Mouse (Mus musculus) adrenal gland, adult 2 months (tissue): ENCODE measurements around the gene Casd1. TPM values are rescaled to one million over a fixed set of nuclear protein-coding genes. Genes with fewer than 3 reads are reported as not detected.

Source experiments
- DNase-seq: peaks from one replicate; pipeline ENCODE4 v3.0.0; 2021
- long read RNA-seq: library from polyadenylated mRNA; stranded (forward); transcript quantifications from one replicate; pipeline ENCODE4 v2.0.0, GENCODE M21; 2021
- polyA plus RNA-seq: library from polyadenylated mRNA; depleted of rRNA; stranded (reverse); fragments of >200 nt; gene quantifications from 2 replicates; pipeline ENCODE4 v1.2.3, GENCODE M21; 2012; rRNA removed
- total RNA-seq, 2 experiments: library from RNA; stranded (reverse); gene quantifications; 2 replicates each; pipeline ENCODE4 v1.2.3; 2021

Gene Casd1
- total RNA-seq (10 to 100 TPM; 27.5 to 32.3 TPM), polyA plus RNA-seq (25.6 and 36.5 TPM in 2 replicates)
- long read RNA-seq, transcript Casd1-201 (18 exons, 3,961 nt) = major isoform, 16 of 19 reads
- long read RNA-seq, partial matches to known transcripts = 1 of 19 reads
- long read RNA-seq, other reads (novel, unspliced or antisense) = 2 of 19 reads

DNA sequence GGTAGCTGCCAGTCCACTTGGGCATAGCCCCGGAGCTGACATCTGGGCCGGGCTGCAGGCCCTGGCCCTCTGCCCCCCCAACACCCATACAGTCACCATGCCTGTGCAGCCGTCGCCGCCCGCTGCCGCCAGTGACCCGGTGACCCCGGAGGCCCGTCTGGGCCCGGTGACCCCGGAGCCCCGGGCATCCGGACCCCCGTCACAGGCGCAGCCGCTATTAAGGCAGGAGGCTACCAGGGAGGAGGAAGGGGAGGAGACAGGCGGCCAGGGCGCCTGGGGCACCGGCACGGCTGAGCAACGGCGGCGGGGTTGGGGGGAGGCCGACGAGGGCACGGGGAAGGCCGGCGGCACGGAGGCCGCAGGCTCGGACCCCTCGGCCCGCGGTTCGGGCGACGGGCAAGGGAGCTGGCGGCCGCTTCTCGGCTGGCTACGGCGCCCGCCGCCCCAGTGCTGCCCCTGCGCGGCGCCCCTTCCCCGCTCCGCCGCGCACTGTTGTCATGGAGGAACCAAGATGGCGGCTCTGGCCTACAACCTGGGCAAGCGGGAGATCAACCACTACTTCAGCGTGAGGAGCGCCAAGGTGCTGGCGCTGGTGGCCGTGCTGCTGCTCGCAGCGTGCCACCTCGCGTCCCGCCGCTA lies at the start of gene Casd1:
Gene Casd1, plus strand, starts transcription at position 182 of the 639 bp plus-strand sequence.
- peak; percentile 89 for DNase-seq

- no peak for DNase-seq
Observed at GRCm38 (mm10) chr6:4555366-4555765, 45.3 kb upstream of the Casd1 start.

GRCm38 (mm10) chr6:4557086-4557485 lies 43.6 kb upstream of the Casd1 start:
- no peak for DNase-seq

GRCm38 (mm10) chr6:4557678-4558077 lies 43.0 kb upstream of the Casd1 start:
- peak; percentile 70 for DNase-seq

- DNase-seq = no peak
Observed at GRCm38 (mm10) chr6:4561156-4561555, 39.5 kb upstream of the Casd1 start.

GRCm38 (mm10) chr6:4561621-4562020 lies 39.0 kb upstream of the Casd1 start:
- no peak for DNase-seq

GRCm38 (mm10) chr6:4562401-4562800 lies 38.2 kb upstream of the Casd1 start:
- no peak for DNase-seq

- DNase-seq = no peak
Observed at GRCm38 (mm10) chr6:4563477-4563876, 37.2 kb upstream of the Casd1 start.

- DNase-seq = no peak
Observed at GRCm38 (mm10) chr6:4570412-4570811, 30.2 kb upstream of the Casd1 start.

- DNase-seq = no peak
Observed at GRCm38 (mm10) chr6:4577756-4578155, 22.9 kb upstream of the Casd1 start.

DNA sequence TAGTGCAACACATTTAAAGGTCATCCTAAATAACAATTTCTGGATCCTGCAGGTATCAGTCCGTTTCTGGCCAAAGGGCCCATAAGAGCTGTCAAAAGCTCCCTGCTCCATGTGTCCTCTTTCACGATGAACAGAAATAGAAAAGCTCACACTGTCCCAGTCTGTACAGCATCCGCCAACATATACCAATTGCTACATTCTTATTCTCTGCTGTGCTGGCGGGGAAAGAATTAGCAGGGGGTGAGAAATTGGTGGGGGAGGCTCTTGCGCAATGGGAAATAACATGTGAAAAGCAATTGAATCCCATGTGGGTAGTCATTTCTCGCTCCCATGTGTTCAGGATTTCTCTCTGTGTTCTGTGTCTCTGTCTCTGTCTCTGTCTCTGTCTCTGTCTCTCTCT lies 22.3 kb upstream of the Casd1 start:
- no peak for DNase-seq

DNA sequence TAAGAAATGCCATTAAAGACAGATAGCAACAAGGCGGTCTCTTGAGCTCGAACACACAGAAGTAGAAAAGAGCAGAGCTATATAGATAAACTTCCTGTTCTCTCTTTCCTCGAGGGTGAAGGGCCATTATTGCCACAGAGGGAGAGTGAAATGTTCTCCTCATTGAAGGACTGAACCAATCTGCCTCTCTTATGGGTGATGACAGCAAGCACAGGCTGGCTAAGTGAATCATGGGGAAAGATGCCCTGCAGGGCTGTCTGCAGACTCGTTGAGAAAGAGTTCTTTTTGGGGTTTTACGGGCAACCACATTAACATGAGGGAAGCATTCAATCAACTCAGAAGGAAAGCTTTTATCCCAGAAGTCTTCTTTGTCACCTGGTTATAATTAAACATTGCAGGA lies 21.0 kb upstream of the Casd1 start:
- DNase-seq = no peak

DNA sequence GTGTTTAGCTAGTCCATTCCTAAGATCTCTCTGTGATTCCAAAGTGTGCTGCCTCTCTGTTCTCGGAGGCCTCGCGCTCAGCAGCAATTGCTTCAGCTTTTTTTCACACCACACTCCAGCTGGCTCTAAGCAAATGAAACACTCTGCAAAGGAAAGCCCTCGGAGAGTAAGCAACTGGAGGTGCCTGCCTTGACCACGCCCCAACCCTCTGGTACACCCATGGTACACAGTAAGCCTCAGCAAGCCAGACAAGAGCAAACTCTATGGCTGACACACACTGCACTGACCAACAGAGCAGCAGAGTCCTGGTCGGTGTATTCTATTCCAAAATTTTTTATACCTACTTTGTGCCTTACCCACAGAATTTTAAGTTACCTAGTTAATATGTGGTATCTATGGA lies 17.2 kb upstream of the Casd1 start:
- DNase-seq = no peak

DNA sequence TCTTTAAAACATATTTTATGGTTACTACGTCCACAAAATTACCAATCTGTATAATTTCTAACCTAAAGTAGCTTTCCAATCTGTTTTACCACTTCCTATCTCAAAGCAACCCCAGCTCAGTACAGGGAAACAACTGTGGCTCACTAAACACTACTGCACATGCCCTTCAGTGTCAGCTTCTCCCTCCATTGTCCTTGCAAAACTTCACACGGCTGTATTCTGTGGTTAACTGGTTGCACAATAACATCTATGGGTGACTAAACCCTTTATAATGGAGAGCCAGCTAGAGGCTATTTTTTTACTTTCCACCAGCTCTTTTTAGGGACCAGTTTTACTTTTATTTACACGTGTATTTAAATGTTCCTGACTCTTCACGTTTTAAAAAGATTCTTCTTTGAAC lies 12.7 kb upstream of the Casd1 start:
- peak; percentile 66 for DNase-seq

- DNase-seq = no peak
Observed at GRCm38 (mm10) chr6:4588722-4589121, 11.9 kb upstream of the Casd1 start.

- no peak for DNase-seq
Observed at GRCm38 (mm10) chr6:4590089-4590488, 10.6 kb upstream of the Casd1 start.

DNA sequence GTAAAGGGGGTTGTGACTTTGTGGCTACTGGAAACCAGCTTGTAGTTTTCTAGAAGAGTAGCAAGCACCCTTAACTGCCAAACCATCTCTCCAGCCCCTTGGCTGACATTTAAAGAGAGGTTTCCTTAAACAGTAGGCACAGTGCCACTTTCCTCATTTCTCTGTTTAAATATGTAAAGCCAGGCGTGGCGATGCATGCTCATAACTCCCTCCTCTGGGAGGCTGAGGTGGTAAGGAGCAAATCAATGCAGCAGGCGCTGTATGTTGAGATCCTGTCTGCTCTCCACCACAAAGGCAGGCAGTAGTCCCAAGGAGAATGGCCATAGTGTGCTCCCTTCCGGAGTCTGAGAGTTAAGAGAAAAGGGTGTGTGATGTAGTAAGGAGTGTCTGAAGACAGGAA lies 2.9 kb upstream of the Casd1 start:
- DNase-seq = no peak

DNA sequence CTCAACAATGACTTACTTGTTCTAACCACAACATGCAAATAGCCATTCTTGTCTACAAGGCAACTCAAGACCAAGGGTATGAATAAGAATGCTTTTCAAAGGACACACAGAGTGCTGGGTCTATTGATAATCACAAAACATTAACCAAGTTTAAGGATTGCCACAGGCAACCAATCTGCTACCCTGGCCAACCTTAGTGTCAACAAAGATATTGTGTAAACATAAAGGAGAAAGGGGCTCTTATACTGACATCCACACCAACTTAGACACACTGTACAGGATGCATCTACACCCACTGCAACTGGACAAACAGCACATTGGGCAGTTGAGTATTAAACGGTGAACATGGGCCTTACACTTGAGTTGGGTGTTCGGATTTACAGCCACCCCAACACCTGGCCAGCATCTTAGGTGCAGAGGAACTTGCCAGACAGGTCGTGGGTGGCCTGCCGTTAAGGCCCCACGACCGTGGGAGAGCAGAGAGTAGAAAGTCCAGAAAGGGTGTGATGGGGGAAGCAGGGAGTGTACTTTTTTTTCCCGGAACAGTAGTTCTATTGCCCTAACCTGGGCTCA lies 468 bp upstream of the Casd1 start:
- DNase-seq = no peak

DNA sequence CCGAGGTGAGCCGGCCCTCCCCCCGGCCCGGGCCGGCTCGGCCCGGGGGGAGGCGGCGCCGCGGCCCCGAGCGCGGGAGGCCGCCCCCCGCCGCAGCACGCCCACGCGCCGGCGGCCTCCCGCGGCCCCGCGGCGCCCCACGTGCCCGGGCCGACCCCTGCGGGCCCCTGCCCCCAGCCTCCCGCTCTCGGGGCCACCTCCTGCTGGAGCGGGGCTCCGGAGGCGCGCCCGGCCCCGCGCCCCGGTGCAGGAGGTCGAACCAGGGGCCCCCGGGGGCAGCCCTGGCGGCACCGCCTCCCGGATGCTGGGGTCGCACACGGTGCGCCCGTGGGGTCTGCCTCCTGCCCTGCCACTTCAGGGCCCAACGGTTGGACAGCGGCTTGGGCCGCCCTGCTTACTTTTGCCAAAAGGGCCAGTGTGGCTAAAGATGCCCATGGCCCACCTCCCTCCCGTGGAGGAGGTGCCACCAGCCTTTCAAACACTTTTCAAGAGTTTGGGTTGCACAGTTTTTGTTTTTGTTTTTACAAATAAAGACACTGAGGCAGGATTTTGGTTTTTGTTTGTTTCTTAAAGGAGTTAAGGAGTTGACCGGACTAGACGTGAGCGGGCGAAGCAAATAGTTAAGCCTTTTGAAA lies 775 bp downstream of the Casd1 start:
- peak; percentile 68 for DNase-seq

GRCm38 (mm10) chr6:4602012-4602411 lies 1.4 kb downstream of the Casd1 start:
- DNase-seq = no peak

- DNase-seq = no peak
Observed at GRCm38 (mm10) chr6:4606394-4606793, 5.8 kb downstream of the Casd1 start.

- no peak for DNase-seq
Observed at GRCm38 (mm10) chr6:4610216-4610896, 9.7 kb downstream of the Casd1 start.

- DNase-seq = no peak
Observed at GRCm38 (mm10) chr6:4611853-4612252, 11.2 kb downstream of the Casd1 start.
